Mouse (Mus musculus): Measurements from ENCODE around the gene Ripor3. TPM values are rescaled to one million over a fixed set of nuclear protein-coding genes. Genes with fewer than 3 reads are reported as not detected.

Ripor3 gene
- polyA plus RNA-seq, 1 experiment from 2014 or later = 3.6 TPM

- no peak for ATAC-seq (ENCODE audit: insufficient number of reproducible peaks, insufficient read depth, low FRiP score, low TSS enrichment)
- Histone ChIP-seq H3K27me3 (no peaks in the 10 kb centered on the region), H3K27ac (no peak overlapping the region), H3K4me2 (replicated peaks) (no peak overlapping the region), H3K4me1 (peaks cover 45% of the 10 kb centered on the region), H3K9ac (no peak overlapping the region), H3K36me3 (0 out of 2 replicates have a peak, but pooled peaks cover under 1% of the 10 kb centered on the region), H3K4me3 (no peak overlapping the region), H3K9me3 (no peaks in the 10 kb centered on the region)
- WGBS = 90% methylated on average over 11 of the region's 11 CpGs
Observed at GRCm38 (mm10) chr2:167940636-167941035, 69.8 kb downstream of the Ripor3 start.

GRCm38 (mm10) chr2:167939632-167940399, 70.6 kb downstream of the Ripor3 start:
- Histone ChIP-seq H3K4me1 (peaks cover 37% of the 10 kb centered on the region), H3K9me3 (no peaks in the 10 kb centered on the region)
- no peak for ATAC-seq (ENCODE audit: insufficient number of reproducible peaks, insufficient read depth, low FRiP score, low TSS enrichment)

GRCm38 (mm10) chr2:167939204-167939603, 71.2 kb downstream of the Ripor3 start:
- Histone ChIP-seq H3K9ac (no peak overlapping the region), H3K4me3 (no peak overlapping the region), H3K4me1 (peaks cover 38% of the 10 kb centered on the region), H3K27ac (no peak overlapping the region), H3K4me2 (replicated peaks) (no peak overlapping the region), H3K9me3 (no peaks in the 10 kb centered on the region), H3K36me3 (0 out of 2 replicates have a peak, but pooled peaks cover 2% of the 10 kb centered on the region), H3K27me3 (no peaks in the 10 kb centered on the region)
- no peak for ATAC-seq (ENCODE audit: insufficient number of reproducible peaks, insufficient read depth, low FRiP score, low TSS enrichment)
- WGBS = 41% methylated on average over 4 of the region's 4 CpGs

More at GRCm38 (mm10) chr2:167939632-167940399, 70.6 kb downstream of the Ripor3 start:
- Histone ChIP-seq H3K4me3 (no peak overlapping the region), H3K27me3 (no peaks in the 10 kb centered on the region), H3K36me3 (0 out of 2 replicates have a peak, but pooled peaks cover 2% of the 10 kb centered on the region), H3K9ac (no peak overlapping the region), H3K27ac (no peak overlapping the region), H3K4me2 (replicated peaks) (no peak overlapping the region)
- 58% methylated on average over 11 of the region's 11 CpGs for WGBS

GRCm38 (mm10) chr2:167938786-167939185, 71.6 kb downstream of the Ripor3 start:
- Histone ChIP-seq H3K27me3 (no peaks in the 10 kb centered on the region), H3K36me3 (0 out of 2 replicates have a peak, but pooled peaks cover 2% of the 10 kb centered on the region), H3K27ac (no peak overlapping the region), H3K4me1 (peaks cover 42% of the 10 kb centered on the region), H3K4me2 (replicated peaks) (no peak overlapping the region), H3K4me3 (no peak overlapping the region), H3K9ac (no peak overlapping the region), H3K9me3 (no peaks in the 10 kb centered on the region)
- ATAC-seq (ENCODE audit: insufficient number of reproducible peaks, insufficient read depth, low FRiP score, low TSS enrichment) = no peak
- 77% methylated on average over 3 of the region's 3 CpGs for WGBS

- Histone ChIP-seq H3K4me2 (replicated peaks) (no peak overlapping the region), H3K9me3 (no peaks in the 10 kb centered on the region), H3K27me3 (no peaks in the 10 kb centered on the region), H3K27ac (no peak overlapping the region), H3K9ac (no peak overlapping the region), H3K4me3 (no peak overlapping the region), H3K36me3 (0 out of 2 replicates have a peak, but pooled peaks cover 2% of the 10 kb centered on the region), H3K4me1 (peaks cover 34% of the 10 kb centered on the region)
- 84% methylated on average over 3 of the region's 3 CpGs for WGBS
- ATAC-seq (ENCODE audit: insufficient number of reproducible peaks, insufficient read depth, low FRiP score, low TSS enrichment) = no peak
Observed at GRCm38 (mm10) chr2:167935956-167936355, 74.5 kb downstream of the Ripor3 start.

GRCm38 (mm10) chr2:167933397-167933796, 77.0 kb downstream of the Ripor3 start:
- Histone ChIP-seq H3K9ac (peak overlapping the region; percentile 92), H3K27me3 (no peaks in the 10 kb centered on the region), H3K4me2 (replicated peaks) (peak overlapping the region; percentile 91), H3K9me3 (no peaks in the 10 kb centered on the region), H3K36me3 (0 out of 2 replicates have a peak, but pooled peaks cover 2% of the 10 kb centered on the region), H3K27ac (no peak overlapping the region), H3K4me3 (peak overlapping the region; percentile 86), H3K4me1 (peaks cover 22% of the 10 kb centered on the region)
- no peak for ATAC-seq (ENCODE audit: insufficient number of reproducible peaks, insufficient read depth, low FRiP score, low TSS enrichment)
- 35% methylated on average over 7 of the region's 7 CpGs for WGBS

GRCm38 (mm10) chr2:167932727-167933231, 77.6 kb downstream of the Ripor3 start:
- H3K27ac ChIP-seq = no peak overlapping the region
- WGBS = 2% methylated on average over 18 of the region's 18 CpGs

GRCm38 (mm10) chr2:167931985-167932726, 78.3 kb downstream of the Ripor3 start, which contains the start of gene Ptpn1:
Gene Ptpn1, plus strand, starts transcription at chr2:167932057.
- peak; percentile 90 for ATAC-seq (ENCODE audit: insufficient number of reproducible peaks, insufficient read depth, low FRiP score, low TSS enrichment)
- H3K9ac ChIP-seq = peak within 1 kb of the TSS; percentile 92
- peaks cover 22% of the 10 kb centered on the region for H3K4me1 ChIP-seq
- peak within 1 kb of the TSS; percentile 91 for H3K4me2 ChIP-seq (replicated peaks)
- 0 out of 2 replicates have a peak, but pooled peaks cover 2% of the 10 kb centered on the region for H3K36me3 ChIP-seq
- no peaks in the 10 kb centered on the region for H3K9me3 ChIP-seq
- H3K4me3 ChIP-seq = peak within 1 kb of the TSS; percentile 86
- H3K27ac ChIP-seq = peak within 1 kb of the TSS; percentile 67
- WGBS = under 1% methylated on average over 99 of the region's 99 CpGs
- no peaks in the 10 kb centered on the region for H3K27me3 ChIP-seq

More at GRCm38 (mm10) chr2:167932727-167933231, 77.6 kb downstream of the Ripor3 start:
- ATAC-seq (ENCODE audit: insufficient number of reproducible peaks, insufficient read depth, low FRiP score, low TSS enrichment) = peak; percentile 54; the same call in 1 of the 2 replicates
- H3K4me1 ChIP-seq = peaks cover 22% of the 10 kb centered on the region
- H3K4me3 ChIP-seq = peak overlapping the region; percentile 86
- 0 out of 2 replicates have a peak, but pooled peaks cover 2% of the 10 kb centered on the region for H3K36me3 ChIP-seq
- H3K4me2 ChIP-seq (replicated peaks) = peak overlapping the region; percentile 91
- no peaks in the 10 kb centered on the region for H3K27me3 ChIP-seq
- H3K9me3 ChIP-seq = no peaks in the 10 kb centered on the region
- H3K9ac ChIP-seq = peak overlapping the region; percentile 92

- Histone ChIP-seq H3K4me1 (peaks cover 22% of the 10 kb centered on the region), H3K9ac (peak overlapping the region; percentile 57; the same call in 1 of the 2 replicates), H3K4me3 (no peak overlapping the region), H3K27me3 (no peaks in the 10 kb centered on the region), H3K36me3 (0 out of 2 replicates have a peak, but pooled peaks cover 2% of the 10 kb centered on the region), H3K4me2 (replicated peaks) (peak overlapping the region; percentile 51; the same call in 1 of the 2 replicates), H3K27ac (0 out of 2 replicates have a peak overlapping the region, but pooled peaks have one; percentile 67), H3K9me3 (no peaks in the 10 kb centered on the region)
- WGBS = 89% methylated on average over 3 of the region's 3 CpGs
- no peak for ATAC-seq (ENCODE audit: insufficient number of reproducible peaks, insufficient read depth, low FRiP score, low TSS enrichment)
Observed at GRCm38 (mm10) chr2:167930975-167931374, 79.4 kb downstream of the Ripor3 start.
